Mouse (Mus musculus): Measurements from ENCODE around the gene Rnf26.
A peak's percentile ranks its signal among the peaks of the same experiment; 100 is the strongest.

Gene Rnf26

DNA sequence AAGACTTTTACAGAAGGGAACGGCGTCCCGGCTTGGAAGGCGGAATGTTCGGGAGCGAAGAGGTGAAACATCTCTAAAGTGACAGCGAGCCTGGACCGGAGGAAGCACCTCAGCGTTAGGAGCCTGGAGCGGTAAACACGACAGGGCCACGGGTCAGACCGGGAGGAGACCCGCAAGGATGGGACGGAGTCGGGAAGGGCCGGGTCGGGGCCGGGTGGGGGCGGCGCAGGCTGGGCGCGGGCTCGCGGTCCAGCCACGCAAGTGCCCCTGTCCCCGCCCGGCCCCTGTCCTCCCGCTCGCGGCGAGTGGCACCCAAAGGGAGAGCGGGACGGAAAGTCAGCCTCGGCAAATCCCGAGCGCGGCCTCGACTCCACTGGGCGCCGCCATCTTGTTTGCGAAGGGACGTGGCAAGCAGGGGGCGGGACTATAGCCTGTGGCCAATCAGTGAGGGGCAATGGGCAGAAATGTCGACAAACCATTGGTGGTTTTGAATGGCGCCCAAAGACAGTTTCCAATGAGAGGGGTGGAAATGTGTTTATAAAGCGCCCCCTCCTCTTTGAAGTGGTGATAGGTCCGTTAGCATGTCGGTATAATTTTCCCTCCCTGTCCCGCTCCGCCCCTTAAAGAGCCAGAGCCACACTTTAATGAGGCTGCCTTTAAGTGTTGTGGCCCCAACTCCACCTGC lies at the start of gene Rnf26, which contains the start of gene Gm49380:
TSS of gene Rnf26 (minus strand) at position 413 of the 685 bp plus-strand sequence.
TSS of gene Gm49380 (minus strand) at position 396 of the 685 bp plus-strand sequence.
- peak; percentile 94 to 98 for DNase-seq

DNA sequence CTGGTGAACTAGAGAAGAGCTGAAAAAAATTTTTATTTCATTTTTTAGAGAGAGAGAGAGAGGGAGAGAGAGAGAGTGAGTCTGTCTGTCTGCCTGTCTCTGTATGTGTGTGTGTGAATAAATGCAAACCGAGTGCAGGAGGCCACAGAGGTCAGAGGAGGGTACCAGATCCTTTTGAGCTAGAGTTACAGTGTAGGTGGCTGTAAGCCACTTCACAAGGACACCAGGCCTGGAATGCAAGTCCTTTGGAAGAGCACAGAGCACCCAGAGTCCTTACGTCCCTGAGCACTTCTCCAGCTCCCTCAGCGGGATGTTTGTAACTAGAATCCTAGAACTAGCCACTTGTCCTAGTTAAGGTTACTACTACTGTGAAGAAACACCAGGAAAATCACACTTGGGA lies 46.6 kb upstream of the Rnf26 start:
- no peak for DNase-seq

DNA sequence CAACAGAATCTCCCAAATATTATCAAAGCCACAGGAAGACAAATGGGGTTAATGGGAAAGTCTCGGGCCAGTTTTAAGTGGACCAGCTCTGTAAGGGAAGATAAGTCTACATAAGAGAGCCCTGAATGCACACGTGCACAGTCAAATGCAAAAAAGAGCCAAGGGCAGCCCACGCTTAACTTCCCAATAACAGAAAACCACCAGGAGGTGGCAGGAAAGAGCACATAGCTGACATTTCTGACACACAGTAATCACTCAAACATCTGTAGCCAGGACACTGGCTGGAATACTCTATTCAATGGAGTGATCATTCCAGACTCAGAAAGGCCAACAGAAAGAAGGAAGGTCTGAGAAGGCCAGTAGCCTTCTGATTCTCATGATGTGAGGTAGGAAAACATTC lies 34.0 kb upstream of the Rnf26 start:
- no peak for DNase-seq

DNA sequence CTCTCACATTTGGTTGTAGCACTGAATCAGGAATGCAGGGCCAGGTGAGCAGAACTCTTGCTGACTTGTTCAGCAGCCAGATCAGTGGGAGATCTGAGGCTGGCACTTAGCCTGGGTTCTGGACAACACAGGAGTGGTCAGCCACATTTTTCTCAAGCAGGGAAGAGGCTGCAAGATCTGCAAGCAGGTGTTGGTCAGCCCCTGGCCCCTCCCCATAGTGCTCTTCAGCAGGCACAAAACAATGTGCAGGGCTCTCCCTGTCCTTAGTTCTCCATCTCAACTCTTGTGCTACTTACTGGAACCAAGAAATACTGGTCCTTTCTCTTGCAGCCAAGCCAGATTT lies 31.4 kb upstream of the Rnf26 start:
- peak; percentile 71 to 72 for DNase-seq

DNA sequence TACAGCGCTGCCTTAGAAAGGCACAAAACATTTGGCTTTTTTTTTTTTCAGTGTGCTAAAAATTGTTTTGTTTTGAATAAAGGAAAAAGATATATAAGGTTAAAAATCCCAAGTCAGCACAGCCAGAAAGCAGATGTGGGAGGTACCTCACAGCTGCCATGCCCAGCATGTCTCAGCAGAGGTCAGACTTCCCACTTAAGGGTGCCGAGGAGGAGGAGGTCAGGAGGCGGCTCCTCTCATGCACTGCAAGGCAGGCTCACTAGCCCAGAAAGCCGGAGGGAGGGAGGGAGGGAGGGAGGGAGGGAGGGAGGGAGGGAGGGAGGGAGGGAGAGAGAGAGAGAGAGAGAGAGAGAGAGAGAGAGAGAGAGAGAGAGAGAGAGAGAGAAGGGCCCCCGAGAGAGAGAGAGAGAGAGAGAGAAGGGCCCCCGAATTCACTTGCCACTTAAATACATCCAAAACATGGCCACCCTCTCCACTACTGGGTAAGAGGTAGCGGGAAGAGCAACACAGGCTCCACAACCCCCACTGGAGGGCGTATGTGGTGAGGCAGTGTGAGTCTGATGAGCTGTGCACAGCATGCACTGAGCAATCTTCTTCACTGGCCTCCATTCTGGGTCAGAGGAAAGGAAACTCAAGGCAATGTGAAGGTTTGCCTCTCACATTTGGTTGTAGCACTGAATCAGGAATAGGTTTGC lies 30.9 kb upstream of the Rnf26 start:
- DNase-seq, result peak; percentile 63 to 69

DNA sequence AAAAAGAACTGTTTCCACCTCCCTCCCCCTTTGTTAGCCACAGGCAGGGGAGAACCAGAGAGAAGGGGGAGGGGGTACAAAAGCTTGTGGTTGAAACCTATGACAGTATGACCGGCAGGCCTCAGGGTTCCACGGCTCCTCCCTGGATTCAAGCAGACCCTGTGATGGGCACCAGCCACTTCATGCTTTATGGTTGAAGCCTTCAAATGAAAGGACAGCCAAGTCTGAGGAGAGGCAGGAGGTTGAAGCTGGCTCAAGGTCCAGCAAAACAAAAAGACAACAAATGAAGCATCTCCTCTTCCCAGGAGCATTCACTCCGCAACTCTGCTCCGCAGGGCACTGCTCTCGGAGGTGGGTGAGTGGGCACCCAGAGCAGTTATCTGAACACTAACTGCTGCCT lies 30.1 kb upstream of the Rnf26 start:
- no peak for DNase-seq

DNA sequence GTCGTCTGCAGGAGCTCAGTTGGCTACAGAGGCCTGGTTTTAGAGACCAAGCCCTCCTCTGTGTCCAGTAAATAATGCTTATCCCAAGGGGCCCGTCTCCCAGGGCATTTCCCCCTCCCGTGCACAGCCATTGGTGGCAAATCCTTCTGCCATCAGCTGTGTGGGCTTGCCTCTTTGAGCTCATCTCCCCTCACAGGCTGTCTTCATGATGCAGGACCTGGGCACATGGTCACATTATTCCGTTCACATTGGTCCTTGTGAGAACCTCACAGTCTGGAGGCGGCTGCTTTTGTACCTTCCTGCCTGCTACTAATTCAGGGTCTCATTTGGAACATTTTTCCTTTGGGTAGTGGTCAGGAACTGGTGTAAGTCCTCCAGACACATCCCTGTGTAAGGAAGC lies 28.6 kb upstream of the Rnf26 start:
- DNase-seq, result no peak

DNA sequence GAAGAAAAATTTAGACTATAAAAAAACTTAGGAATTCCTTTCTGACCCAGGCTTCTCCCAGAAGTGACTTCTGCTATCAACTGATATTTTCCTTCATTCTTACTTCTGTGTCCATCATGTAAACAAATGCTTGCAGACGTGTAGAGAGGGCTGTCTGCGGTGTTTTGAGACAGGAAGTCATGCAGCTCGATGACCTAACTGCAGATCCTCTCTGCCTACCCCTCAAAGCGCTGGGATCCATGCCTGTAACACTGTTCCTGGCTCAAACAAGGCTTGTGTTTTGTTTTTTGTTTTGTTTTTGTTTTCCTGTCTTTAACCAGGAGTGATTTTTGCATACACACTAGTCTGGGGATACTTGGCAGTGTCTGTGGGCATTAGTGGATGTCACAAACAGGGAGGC lies 24.5 kb upstream of the Rnf26 start:
- no peak for DNase-seq

DNA sequence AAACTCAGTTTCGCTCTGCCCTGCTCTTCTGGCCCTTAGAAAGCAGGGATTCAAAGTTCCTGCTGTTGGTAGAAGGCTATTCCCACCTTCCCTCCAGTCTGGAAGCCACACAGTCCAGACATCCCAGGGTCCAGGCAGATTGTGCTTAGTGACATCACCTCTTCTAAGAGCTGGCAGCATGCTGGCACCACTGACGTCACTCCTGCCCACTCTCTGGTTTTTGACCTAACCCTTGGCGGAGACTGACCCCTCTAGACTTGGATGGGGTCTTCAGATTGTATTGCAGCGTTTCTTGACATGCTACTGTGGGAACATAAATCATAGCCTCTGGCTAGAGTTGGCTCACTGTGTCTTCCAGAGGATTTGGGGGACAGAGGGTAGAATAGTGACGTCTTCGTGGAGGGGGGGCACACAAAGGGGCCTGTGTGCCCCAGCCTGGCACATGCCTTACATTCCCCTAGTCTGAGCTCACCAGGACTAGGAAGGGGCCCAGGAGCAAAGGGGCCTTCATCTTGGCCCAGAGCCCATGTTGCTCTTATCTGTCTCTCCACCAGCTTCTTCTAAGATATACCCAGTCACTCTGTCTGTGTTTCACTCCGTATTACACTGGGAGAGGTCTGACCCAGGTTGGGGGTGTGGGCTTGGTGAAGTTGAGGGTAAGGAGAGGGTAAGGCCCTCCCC lies 22.6 kb upstream of the Rnf26 start:
- DNase-seq, result peak; percentile 51 to 53

DNA sequence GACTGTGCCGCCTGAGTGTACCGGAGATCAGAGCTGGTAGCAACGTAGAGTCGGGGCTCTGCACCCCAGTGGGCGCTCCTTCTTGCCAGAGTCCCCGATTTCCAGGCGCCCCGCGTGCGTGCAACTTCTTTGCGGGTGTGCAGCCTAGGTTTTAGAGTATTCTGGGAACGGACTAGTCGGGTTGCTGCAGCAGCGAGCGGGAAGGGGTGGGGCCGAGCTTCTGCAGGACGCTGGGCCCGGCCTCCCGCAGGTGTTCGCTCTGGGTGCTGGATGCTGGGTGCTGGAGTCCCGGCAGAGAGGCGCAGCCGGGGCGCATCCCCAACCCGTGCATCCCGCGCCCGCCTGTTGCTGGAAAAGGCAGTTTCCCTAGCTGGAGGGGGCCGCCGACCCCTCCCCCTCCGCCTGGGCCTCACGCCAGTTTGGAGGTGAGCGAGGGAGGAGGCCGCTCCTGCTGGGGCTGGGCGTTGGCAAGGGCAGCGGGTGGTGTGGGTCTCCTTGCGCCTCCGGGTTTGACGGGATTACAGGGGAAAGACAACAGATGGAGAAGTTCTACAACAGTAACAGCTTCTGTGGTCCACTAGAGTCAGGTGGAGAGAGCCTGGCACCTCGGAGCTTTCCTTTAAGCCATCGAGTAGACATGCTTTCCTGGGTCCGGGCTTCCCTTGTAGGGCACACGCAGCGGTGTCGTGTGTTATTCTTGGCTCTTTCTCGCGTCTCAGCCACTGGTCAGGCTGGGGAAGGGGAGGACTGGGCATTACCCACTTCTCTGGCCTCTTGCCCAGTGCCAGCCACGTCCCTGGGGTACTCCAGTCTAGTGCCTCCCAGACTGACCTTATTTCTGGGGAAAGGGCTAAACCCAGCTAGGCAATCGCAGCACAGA lies 21.8 kb upstream of the Rnf26 start:
- DNase-seq, result peak; percentile 58 to 76

DNA sequence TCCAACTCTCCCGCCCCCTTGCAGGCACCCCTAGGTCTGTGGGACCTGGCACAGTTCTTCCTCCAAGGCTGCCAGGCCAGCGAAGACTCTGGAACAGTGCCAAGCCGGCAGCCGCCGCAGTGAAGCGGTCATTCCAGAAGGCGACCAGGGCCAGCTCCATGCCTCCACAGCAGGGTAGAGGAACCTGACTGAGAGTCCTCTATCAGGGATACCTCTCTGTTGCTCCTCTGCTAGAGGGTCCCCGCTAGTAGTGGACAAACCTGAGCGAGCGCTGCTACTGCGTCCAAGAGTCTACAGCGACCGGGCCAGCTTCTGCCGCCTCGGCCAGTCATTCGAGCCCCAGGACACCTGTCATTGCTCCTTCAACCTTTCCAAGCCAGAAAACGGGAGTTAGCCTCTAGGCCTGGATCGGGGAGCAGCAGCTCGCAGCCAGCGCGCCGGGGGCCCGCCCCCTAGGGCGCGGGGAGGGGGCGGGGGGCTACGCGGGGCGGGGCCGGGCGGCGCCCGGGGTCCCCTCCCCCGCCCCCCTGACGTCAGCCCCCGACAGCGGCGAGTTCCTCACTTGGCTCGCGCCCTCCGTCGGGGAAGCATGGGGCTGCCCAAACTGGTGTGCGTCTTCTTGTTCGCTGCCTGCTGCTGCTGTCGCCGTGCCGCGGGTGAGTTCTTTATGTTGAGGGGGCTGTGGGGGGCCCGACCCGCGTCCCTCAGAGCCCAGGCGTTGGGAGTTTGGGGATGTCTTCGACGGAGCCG lies 21.0 kb upstream of the Rnf26 start, which contains the start of gene Mcam:
TSS of gene Mcam (plus strand) at position 369 of the 750 bp plus-strand sequence.
- DNase-seq, result peak; percentile 77 to 85

DNA sequence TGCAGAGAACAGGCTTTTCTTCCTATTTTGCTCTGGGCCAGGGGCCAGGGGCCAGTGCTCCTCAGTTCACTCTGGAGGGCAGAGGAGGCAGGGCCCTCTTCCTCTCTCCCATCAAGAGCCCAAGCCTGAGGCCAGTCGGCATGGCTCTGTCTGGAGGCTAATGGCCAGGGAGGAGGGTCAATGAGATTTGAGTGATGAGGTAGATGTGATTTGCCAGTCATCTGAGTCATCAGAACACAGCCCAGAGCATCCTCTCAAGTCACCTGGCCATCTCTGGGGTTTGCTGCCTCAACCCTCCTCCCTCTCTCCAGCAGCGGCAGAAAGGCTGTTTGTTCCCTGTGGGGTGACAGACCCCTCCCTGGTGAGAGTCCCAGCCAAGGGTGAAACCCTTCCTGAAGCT lies 20.0 kb upstream of the Rnf26 start:
- peak; percentile 38 to 46 for DNase-seq

DNA sequence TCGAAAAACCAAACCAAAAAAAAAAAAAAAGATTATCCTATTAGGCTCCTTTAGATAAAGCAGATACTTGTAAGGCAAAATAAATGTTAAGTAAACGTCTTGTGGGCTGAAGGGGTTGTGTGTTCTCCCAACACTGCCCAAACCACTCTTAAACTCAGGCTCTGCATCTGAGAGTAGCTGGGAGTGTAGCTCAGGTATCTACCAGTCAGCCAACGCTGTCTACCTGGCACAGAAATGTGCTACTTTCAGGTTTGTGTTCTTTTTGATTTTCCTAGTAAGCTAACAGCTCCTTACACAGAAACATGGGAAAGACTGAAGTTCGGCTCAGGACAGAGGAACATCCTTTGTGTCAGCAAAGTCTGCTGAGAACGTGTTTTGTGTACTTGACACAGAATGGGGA lies 18.9 kb upstream of the Rnf26 start:
- no peak for DNase-seq

DNA sequence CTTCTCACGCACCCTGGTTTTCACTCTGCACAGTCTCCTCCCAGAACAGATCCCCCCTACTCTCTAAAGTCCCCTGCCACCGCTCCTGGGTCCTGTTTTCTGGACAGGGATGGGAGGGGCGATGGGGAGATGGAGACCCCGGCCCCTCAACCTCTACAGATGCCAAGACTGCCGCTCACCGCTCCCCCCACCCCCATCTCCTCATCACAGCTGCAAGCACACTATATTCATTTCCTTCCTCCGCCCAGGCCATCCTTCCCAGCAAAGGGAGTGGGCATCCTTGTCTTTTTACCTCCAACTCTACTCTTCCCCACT lies 17.9 kb upstream of the Rnf26 start:
- DNase-seq, result no peak

DNA sequence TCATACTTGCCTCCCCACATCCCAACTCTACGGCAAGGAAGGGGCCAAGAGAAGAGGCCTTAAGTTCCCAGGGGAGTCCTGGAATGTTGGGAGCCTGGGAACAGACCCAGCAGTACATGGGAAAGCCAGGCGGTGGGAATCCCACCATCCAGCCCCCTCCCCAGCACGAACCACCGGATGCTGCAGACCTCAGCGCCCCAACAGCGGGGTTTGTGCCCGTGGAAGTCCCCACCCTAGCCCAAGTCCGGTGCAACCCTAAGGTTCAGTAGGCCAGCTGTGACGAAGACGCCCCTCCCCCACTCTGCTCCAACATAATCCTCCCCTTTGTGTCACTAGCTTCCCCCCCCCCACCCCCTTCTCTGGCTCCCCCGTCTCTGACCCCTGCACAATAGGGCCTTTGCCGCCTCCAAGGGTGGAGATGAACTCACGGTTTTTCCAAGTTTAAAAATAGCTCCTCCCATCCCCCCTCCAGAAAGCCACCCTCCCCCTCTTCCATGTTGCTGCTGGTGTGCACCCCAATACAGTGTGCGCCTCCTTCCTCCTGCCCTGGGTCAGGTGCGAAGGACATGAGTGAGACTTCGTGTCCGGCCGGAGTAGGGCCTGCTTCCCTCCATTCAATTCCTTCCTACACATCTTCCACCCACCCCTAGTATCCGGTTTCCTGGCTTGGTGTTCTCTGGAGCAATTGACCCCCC lies 17.4 kb upstream of the Rnf26 start:
- DNase-seq, result peak in 1 of 2 experiments; percentile 23

DNA sequence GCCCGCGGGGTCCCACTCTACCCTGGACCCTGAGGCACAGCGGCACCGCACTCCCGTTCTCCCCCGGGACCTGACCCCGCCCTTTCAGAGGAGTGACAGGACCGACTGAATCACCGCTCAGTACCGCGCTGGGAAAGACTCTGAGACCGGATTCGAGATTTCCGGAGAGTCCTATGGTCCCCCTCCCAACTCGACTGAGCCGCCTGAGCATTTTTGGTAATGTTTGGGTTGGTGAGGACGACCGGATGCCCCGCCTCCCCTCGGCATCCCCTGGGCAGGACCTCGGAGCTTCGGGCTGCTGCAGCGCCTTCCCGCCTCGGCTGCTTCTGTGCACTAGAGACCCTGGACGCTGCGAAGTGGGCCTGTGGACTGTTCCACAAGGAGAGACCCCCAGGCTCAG lies 16.7 kb upstream of the Rnf26 start:
- DNase-seq, result peak; percentile 51

DNA sequence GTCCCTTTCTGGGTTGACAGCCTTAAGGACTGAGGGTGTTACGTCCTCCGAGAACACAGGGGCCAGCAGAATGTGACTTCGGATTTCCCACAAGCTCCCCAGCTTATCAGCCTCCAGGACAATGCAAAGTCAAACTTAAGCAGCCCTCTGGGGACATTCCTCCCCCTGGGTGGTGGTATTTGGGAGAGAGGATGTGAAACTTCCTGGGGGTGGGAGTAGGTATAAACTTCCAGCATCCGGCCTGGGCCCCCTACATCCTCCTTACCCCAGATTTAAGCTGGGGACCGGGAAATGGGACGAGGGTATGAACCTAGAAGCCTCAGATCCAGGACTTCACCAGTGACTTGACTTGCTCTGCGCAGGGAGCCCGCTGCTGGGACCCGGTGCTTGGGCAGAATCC lies 16.3 kb upstream of the Rnf26 start:
- DNase-seq, result no peak

DNA sequence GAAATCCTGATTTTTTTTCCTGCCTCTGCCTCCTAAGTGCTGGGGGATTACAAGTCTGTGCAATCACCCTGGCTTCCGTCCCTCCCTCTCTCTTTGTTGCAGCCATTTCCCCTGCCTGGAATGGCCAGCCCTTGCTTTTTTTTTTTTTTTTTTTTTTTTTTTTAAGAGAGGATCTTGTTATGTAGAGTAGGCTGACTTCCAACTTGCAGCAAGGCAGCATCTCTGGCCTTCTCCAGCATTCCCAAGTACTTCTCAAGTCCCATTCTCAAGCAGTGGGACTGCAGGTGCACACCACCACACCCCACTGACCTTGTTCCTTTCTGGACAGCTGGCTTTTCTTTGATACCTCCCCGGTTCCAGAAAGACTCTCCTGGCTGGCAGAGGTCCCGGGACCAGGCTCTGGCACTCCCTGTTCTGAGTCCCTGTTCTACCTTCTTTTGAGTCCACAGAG lies 14.1 kb upstream of the Rnf26 start:
- DNase-seq, result no peak

DNA sequence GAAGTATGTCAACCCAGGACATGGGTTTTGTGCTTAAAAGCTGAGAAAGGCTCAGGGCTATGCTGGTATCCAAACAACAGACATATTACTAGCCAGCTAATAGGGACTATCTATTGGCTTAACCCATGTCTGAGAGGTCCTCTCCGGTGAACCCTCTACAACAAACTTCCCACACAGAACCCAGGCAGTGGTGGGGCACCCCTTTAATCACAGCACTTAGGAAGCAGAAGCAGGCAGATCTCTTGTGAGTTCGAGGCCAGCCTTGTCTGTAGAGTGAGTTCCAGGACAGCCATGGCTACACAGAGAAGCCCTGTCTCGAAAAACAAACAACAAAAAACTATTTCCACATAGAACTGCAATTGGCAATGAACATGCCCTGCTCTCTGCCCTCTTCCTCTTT lies 13.4 kb upstream of the Rnf26 start:
- no peak for DNase-seq

DNA sequence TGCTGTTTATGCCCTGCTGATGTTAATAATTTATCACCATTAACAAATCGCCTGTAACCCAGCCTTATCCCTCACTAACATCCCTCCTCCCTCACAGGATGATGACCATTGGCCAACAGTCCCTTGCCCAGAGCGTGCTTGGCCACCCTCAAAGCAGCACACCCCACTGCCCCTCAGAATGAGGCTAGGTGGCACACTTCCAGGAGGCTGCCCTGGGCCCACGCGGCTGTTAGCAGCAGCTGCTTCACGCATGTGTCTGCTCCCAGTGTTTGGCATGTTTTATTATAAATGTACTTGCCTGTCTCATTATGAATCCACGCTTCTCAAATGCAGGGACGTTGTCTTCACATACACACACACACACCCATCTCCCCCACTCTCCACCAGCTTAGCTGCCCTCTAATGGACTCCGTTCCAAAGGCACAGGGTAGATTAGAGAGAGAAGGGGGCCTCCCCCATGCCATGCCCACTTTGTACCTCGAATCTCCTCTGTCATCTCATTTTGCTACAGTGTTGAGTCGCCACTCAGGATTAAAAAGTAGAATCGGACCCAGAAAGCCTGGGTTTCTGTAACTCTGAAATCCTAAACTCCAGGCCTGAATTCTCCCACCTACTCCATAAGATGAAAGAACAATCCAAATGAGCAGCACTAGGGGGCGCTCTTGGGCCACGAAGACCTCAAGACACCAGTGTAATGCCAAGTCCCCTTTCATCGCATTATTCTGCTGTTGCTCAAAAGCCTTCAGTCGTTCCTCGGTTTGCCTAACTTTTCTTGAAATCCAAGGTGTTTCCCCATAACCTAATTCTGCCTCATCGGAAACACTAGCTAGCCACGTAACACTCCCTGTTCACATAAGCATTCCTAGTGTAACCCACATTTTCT lies 12.5 kb upstream of the Rnf26 start:
- DNase-seq, result peak; percentile 86 to 93

DNA sequence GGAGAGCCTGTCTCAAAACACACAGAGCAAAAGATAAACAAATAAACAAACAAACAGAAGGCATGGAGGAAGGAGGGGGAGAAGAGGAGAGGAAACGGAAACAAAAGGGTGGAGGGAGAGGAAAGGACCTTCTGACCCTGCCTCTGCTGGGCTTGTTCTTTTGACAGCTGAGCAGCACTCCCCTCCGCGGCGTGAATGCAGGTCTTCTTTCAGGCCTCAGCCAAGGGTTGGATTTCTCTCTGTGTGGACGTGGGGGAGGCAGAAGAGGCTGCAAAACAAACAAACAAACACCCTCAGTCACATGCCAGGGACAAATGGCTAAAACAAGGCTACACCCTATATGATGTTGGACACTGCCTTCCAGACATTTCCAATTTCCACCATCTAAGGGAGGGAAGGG lies 11.7 kb upstream of the Rnf26 start:
- DNase-seq, result no peak
